Mouse (Mus musculus): ENCODE measurements around the gene Ciao2a. TPM values are rescaled to one million over a fixed set of nuclear protein-coding genes. Genes with fewer than 3 reads are reported as not detected.

Ciao2a gene
- 73.7 and 100 TPM in 2 replicates for polyA plus RNA-seq (2015; fragmentation: Nextera tagmentation; extraction: Ambion mirVana)

DNA sequence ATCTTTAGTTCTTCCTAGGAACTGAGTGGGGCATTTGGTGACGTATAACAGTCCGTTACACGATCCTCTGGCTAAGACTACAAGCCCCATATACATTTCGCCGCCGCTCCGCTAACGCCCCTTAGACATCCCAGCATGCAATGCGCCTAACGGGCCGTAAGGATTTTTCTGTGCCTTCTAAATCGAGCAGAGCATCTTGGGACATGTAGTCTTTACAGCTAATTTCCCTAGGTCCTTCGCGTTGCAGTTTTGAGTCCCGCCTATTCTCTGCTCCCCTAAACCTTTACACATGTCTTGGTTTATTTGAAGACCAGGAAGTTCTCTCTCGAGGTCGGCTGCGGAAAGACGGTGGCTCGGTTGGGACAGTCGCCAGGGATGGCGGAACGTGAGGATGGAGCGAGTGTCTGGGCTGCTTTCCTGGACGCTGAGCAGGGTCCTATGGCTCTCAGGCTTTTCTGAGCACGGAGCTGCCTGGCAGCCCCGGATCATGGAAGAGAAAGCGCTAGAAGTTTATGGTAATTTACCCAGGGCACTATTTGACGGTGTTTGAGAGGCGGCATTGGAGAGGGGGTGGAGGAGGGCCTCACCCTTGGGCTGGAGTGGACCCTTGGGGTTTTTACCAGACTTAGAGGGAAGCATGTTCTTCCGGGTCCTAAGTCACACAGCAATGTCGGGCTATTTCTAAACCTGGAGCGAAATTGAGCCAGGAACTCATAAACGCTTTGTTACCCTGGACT is at the start of gene Ciao2a, which contains the start of gene Snx1:
Ciao2a (plus strand) TSS at position 156 of the 737 bp plus-strand sequence.
Snx1 (minus strand) TSS at position 132 of the 737 bp plus-strand sequence.
- WGBS, result 1% methylated on average over 34 of the region's 34 CpGs

DNA sequence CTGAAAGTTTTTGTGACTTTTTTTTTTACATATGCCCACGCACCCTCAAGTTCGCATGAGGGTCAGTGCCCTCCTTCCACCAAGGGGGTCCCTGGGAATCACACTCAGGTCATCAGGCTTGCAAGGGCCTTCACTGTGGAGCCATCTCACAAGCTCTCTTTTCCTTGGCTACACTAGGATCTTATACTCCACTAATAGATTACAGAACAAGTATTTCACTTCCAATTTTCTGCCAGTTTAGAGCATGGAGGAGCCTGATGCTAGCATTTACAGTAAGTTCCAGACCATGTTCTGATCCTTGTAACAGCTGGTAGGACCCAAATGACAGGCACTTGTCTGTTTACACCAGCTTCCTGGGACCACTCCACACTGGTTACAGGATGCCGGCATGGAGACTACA is 48.3 kb upstream of the Ciao2a start:
- H3K9me3 ChIP-seq (replicated peaks), result no peaks in the 10 kb centered on the region
- no peak overlapping the region for H3K9ac ChIP-seq (replicated peaks)
- H3K36me3 ChIP-seq, result no peaks in the 10 kb centered on the region
- H3K27ac ChIP-seq (replicated peaks), result no peak overlapping the region
- no peak overlapping the region for H3K4me3 ChIP-seq (replicated peaks)
- peak overlapping the region; percentile 32; the same call in 1 of the 2 replicates for H3K4me2 ChIP-seq
- 70% methylated on average over 3 of the region's 3 CpGs for WGBS
- H3K27me3 ChIP-seq (replicated peaks), result no peaks in the 10 kb centered on the region
- ATAC-seq (ENCODE audit: low FRiP score), result no peak
- H3K4me1 ChIP-seq, result peaks cover 5% of the 10 kb centered on the region

More for the DNA sequence above, at the start of gene Ciao2a, which contains the start of gene Snx1:
- Histone ChIP-seq H3K4me1 (peaks cover 43% of the 10 kb centered on the region), H3K4me3 (replicated peaks) (peak within 1 kb of the TSS; percentile 67), H3K4me2 (peak within 1 kb of the TSS; percentile 84), H3K36me3 (no peaks in the 10 kb centered on the region), H3K9me3 (replicated peaks) (no peaks in the 10 kb centered on the region), H3K9ac (replicated peaks) (peak within 1 kb of the TSS; percentile 69), H3K27me3 (replicated peaks) (no peaks in the 10 kb centered on the region), H3K27ac (replicated peaks) (peak within 1 kb of the TSS; percentile 83)
- peak; percentile 74 for ATAC-seq (ENCODE audit: low FRiP score)

DNA sequence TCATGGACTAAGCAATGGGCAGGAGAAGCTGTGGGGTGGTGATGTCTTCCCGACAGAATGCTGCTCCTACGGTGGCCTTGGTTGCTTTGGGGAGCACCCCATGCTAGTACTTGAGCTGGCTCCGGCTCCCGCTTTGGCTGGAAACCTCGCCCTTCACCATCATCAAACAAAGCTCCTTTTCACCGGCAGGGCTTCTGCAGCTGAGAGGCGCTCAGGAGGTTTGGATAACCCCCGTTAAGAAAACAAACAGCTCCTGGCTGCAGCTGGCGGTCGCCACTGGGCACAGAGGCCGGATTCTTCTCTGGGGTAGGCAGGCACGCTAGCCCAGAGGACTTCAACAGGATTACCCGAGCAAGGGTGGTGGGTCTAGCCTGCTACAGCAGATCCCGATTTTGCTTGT is 47.9 kb upstream of the Ciao2a start:
- no peaks in the 10 kb centered on the region for H3K27me3 ChIP-seq (replicated peaks)
- H3K4me3 ChIP-seq (replicated peaks), result no peak overlapping the region
- peaks cover 5% of the 10 kb centered on the region for H3K4me1 ChIP-seq
- no peaks in the 10 kb centered on the region for H3K36me3 ChIP-seq
- no peak for ATAC-seq (ENCODE audit: low FRiP score)
- H3K9ac ChIP-seq (replicated peaks), result no peak overlapping the region
- 16% methylated on average over 14 of the region's 14 CpGs for WGBS
- H3K27ac ChIP-seq (replicated peaks), result no peak overlapping the region
- H3K4me2 ChIP-seq, result peak overlapping the region; percentile 32
- no peaks in the 10 kb centered on the region for H3K9me3 ChIP-seq (replicated peaks)

GRCm38 (mm10) chr9:66080804-66081459 is 45.5 kb upstream of the Ciao2a start:
- H3K36me3 ChIP-seq, result peaks cover 4% of the 10 kb centered on the region; the same call in 1 of the 2 replicates
- no peaks in the 10 kb centered on the region for H3K9me3 ChIP-seq (replicated peaks)
- no peak overlapping the region for H3K4me3 ChIP-seq (replicated peaks)
- WGBS, result 67% methylated on average over 3 of the region's 3 CpGs
- ATAC-seq (ENCODE audit: low FRiP score), result no peak
- no peak overlapping the region for H3K9ac ChIP-seq (replicated peaks)
- no peaks in the 10 kb centered on the region for H3K27me3 ChIP-seq (replicated peaks)
- peaks cover 5% of the 10 kb centered on the region for H3K4me1 ChIP-seq
- H3K27ac ChIP-seq (replicated peaks), result no peak overlapping the region
- H3K4me2 ChIP-seq, result no peak overlapping the region

GRCm38 (mm10) chr9:66081999-66082398 is 44.4 kb upstream of the Ciao2a start:
- 91% methylated on average over 4 of the region's 4 CpGs for WGBS

GRCm38 (mm10) chr9:66084171-66084570 is 42.2 kb upstream of the Ciao2a start:
- H3K36me3 ChIP-seq, result peaks cover 33% of the 10 kb centered on the region
- no peaks in the 10 kb centered on the region for H3K27me3 ChIP-seq (replicated peaks)
- H3K9me3 ChIP-seq (replicated peaks), result no peaks in the 10 kb centered on the region
- 84% methylated on average over 3 of the region's 3 CpGs for WGBS
- H3K4me3 ChIP-seq (replicated peaks), result no peak overlapping the region
- no peak for ATAC-seq (ENCODE audit: low FRiP score)
- H3K9ac ChIP-seq (replicated peaks), result no peak overlapping the region
- no peak overlapping the region for H3K4me2 ChIP-seq
- H3K27ac ChIP-seq (replicated peaks), result no peak overlapping the region
- no peaks in the 10 kb centered on the region for H3K4me1 ChIP-seq

More at GRCm38 (mm10) chr9:66081999-66082398, 44.4 kb upstream of the Ciao2a start:
- Histone ChIP-seq H3K4me2 (no peak overlapping the region), H3K27me3 (replicated peaks) (no peaks in the 10 kb centered on the region), H3K4me3 (replicated peaks) (no peak overlapping the region), H3K4me1 (peaks cover 5% of the 10 kb centered on the region), H3K27ac (replicated peaks) (no peak overlapping the region), H3K36me3 (peaks cover 13% of the 10 kb centered on the region), H3K9ac (replicated peaks) (no peak overlapping the region), H3K9me3 (replicated peaks) (no peaks in the 10 kb centered on the region)
- ATAC-seq (ENCODE audit: low FRiP score), result no peak

GRCm38 (mm10) chr9:66087062-66087461 is 39.3 kb upstream of the Ciao2a start:
- ATAC-seq (ENCODE audit: low FRiP score), result no peak
- Histone ChIP-seq H3K9ac (replicated peaks) (no peak overlapping the region), H3K4me1 (no peaks in the 10 kb centered on the region), H3K36me3 (peaks cover 61% of the 10 kb centered on the region), H3K9me3 (replicated peaks) (no peaks in the 10 kb centered on the region), H3K4me2 (no peak overlapping the region), H3K4me3 (replicated peaks) (no peak overlapping the region), H3K27me3 (replicated peaks) (no peaks in the 10 kb centered on the region), H3K27ac (replicated peaks) (no peak overlapping the region)
- 97% methylated on average over 7 of the region's 7 CpGs for WGBS

- H3K4me3 ChIP-seq (replicated peaks), result no peak overlapping the region
- H3K4me1 ChIP-seq, result no peaks in the 10 kb centered on the region
- no peak overlapping the region for H3K4me2 ChIP-seq
- WGBS, result 50% methylated on average over 4 of the region's 4 CpGs
- no peak overlapping the region for H3K9ac ChIP-seq (replicated peaks)
- no peak overlapping the region for H3K27ac ChIP-seq (replicated peaks)
- H3K9me3 ChIP-seq (replicated peaks), result no peaks in the 10 kb centered on the region
- ATAC-seq (ENCODE audit: low FRiP score), result no peak
- peaks cover 75% of the 10 kb centered on the region for H3K36me3 ChIP-seq
- H3K27me3 ChIP-seq (replicated peaks), result no peaks in the 10 kb centered on the region
These were observed 38.0 kb upstream of the Ciao2a start for GRCm38 (mm10) chr9:66088411-66088810.

- no peaks in the 10 kb centered on the region for H3K9me3 ChIP-seq (replicated peaks)
- H3K27ac ChIP-seq (replicated peaks), result 0 out of 2 replicates have a peak overlapping the region, but pooled peaks have one; percentile 0
- no peak for ATAC-seq (ENCODE audit: low FRiP score)
- H3K36me3 ChIP-seq, result peaks cover 94% of the 10 kb centered on the region
- WGBS, result 89% methylated on average over 13 of the region's 13 CpGs
- no peak overlapping the region for H3K4me3 ChIP-seq (replicated peaks)
- no peaks in the 10 kb centered on the region for H3K4me1 ChIP-seq
- H3K27me3 ChIP-seq (replicated peaks), result no peaks in the 10 kb centered on the region
- no peak overlapping the region for H3K9ac ChIP-seq (replicated peaks)
- H3K4me2 ChIP-seq, result no peak overlapping the region
These were observed 35.7 kb upstream of the Ciao2a start for GRCm38 (mm10) chr9:66090593-66091244.

DNA sequence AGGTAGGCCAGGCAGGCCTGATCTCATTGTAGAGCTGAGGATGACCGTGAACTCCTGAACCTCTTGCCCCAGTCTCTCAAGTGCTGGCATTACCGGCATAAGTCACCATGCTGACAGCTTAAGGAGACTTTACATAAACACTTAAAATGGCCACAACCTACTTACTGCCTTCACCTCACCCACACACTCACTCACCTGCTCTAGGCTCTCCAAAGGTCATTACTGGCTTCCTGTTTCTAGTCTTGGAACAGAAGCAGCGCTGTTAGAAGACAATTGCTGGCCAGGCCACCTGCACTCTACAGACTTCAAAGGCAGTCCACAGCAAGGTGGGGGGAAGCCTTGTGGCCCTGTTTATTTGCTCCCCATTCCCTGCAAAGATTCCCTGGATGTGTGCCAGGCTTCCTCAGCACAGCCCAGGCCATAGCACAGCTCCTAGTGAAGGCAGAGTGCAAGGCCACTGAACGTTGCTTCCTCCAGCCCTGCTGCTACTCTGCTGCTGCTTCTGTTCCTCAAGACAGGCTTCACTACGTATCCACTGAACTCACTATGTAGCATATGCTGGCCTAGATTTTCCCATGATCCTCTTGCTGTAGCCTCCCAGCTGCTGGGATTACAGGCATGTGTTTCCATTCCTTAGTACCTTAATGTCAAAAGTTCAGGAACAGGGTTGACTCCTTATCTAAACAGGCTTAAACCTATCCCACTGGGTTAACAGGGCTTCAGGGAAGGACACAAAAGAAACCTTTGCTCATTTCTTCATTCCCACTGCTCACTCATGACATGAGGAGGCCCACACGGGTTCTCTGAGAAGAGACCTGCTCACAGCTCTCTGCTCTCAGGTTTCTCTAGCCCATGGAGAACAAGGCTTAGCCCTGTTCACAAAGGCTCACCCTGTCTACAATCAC is 34.8 kb upstream of the Ciao2a start:
- H3K4me2 ChIP-seq, result no peak overlapping the region
- no peaks in the 10 kb centered on the region for H3K9me3 ChIP-seq (replicated peaks)
- H3K27me3 ChIP-seq (replicated peaks), result no peaks in the 10 kb centered on the region
- H3K9ac ChIP-seq (replicated peaks), result no peak overlapping the region
- H3K27ac ChIP-seq (replicated peaks), result no peak overlapping the region
- peaks cover 95% of the 10 kb centered on the region for H3K36me3 ChIP-seq
- no peak overlapping the region for H3K4me3 ChIP-seq (replicated peaks)
- ATAC-seq (ENCODE audit: low FRiP score), result no peak
- 80% methylated on average over 6 of the region's 6 CpGs for WGBS
- H3K4me1 ChIP-seq, result no peaks in the 10 kb centered on the region

DNA sequence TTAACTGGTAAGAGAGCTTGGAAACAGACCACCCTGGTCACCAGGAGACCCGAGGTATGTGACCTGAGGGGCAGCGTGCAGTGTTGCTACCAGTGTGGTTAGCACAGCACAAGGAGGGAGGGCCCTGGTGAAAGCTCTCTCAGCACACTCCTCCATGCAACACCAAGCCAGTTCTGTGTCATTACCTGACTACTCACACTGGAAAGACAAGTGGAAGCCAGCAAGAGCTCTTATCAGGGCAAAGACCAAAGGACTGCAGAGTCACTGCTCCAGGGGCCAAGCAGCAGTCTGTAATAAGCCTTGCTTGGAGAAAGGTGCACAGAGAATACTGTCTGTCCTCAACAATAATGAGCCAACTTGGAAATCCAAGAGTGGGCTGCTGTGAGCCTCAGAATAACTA is 33.7 kb upstream of the Ciao2a start:
- WGBS, result 92% methylated on average over 2 of the region's 2 CpGs
- Histone ChIP-seq H3K4me3 (replicated peaks) (no peak overlapping the region), H3K4me2 (no peak overlapping the region), H3K9me3 (replicated peaks) (no peaks in the 10 kb centered on the region), H3K36me3 (peaks cover 95% of the 10 kb centered on the region), H3K27ac (replicated peaks) (no peak overlapping the region), H3K4me1 (no peaks in the 10 kb centered on the region), H3K9ac (replicated peaks) (no peak overlapping the region), H3K27me3 (replicated peaks) (no peaks in the 10 kb centered on the region)
- ATAC-seq (ENCODE audit: low FRiP score), result no peak
